Mouse (Mus musculus): ENCODE measurements at regions not wholly inside any gene's neighbourhood (a gene's known extent, or its start where the extent isn't known, plus 50 kb on each side); places are given as distances from the start of the nearest gene placed in this dataset.
"Not testable (repeated sequence)": the region's sequence is repeated elsewhere in the genome, so short reads cannot be mapped to it uniquely, and the experiment has no call there.

DNA sequence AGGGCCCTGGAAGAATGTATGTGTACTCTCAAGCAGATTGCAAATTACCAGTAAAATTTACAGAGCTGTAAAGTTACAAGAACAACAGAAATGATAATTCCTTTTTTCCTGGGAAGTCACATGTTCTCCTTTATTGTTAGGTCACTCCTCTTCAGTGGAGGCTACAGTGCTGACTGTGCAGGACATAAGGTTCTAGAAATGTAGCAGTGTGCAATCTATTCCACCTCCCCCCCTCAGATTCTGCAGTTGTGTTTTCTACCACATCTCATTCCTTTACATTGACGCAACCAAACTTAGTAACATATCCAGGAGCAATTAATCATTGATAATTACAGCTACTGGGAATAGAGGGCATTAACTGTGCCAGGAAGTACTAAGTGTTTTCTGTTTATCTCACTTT is 385.3 kb upstream of the Tnc start:
- no peak for DNase-seq

DNA sequence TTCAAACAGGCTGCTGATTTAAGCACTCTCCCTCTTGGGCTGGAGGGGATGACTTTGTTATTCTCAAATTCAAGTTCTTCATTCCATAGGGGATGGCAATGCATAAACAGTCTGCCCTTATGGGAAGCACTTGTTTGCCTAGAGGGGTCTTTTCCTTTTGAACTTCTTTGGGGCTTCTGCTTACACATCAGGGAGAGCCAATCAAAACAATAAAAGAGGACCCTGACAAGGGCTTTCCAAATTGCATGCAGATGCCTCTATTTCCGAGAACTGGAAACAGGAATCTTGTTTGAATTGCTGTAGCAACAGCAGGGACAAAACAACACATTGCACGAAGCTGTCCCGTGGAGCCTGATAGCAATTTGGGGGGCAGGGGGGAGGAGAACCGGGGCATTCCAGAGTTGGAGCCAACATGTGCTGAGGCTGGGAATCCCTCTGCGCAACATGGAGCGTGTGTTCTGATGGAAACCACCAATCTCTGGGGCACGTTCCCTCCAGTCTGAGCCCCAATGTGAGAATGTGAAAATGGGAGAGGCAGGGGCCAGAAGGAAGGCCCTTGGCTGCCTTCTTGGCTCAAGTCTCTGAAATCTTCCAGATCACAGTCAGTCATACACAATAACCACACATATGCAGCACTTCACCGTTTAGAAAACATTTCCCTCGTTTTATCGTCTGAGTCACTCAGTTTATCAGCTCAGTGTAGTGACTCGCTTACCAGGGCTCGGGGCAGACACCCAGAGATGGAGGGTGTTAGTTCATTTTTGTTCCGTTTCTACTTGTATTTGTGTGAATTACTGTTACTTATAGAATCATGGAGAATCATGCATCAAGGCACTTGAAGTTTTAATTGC is 391.2 kb upstream of the Tnc start:
- no peak for DNase-seq

DNA sequence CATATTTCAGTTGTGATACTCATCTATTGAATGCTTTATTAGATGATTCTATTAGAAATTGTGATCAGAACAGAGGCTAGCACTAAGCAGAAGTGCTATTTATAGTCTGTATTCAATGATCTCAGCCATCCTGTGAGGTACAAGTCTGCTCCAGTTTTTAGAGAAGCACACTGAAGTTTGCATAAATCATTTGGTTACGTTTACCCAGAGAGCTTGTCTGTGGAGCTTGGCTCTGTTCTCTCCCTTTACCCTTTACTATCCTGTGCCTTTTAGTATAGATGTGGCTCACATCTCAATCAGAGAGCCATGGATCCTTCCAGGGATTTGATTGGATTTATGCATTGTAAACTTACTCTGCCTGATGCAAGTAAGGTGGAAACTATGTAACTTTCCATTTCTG is 404.6 kb upstream of the Tnc start:
- no peak for DNase-seq

- DNase-seq: no peak
These were observed 405.1 kb upstream of the Tnc start for GRCm38 (mm10) chr4:64451946-64452345.

GRCm38 (mm10) chr4:64492260-64492962 is 445.6 kb upstream of the Tnc start:
- peak in 1 of 2 experiments; percentile 2 for DNase-seq

DNA sequence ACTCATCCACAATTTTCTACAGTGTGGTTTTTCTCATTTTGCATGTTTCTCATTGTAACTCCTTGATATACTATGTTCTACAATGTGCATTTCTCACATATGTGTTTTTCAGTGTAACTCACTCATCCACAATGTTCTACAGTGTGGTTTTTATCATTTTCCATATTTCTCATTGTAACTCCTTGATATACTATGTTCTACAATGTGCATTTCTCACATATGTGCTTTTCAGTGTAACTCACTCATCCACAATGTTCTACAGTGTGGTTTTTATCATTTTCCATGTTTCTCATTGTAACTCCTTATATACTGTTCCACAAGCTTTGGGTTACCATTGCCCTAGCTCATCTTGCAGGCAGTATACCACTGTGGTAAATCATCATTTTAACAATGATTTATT is 450.9 kb upstream of the Tnc start:
- not testable (repeated sequence) for DNase-seq

- DNase-seq: no peak
These were observed 454.0 kb upstream of the Tnc start for GRCm38 (mm10) chr4:64500635-64501395.

DNA sequence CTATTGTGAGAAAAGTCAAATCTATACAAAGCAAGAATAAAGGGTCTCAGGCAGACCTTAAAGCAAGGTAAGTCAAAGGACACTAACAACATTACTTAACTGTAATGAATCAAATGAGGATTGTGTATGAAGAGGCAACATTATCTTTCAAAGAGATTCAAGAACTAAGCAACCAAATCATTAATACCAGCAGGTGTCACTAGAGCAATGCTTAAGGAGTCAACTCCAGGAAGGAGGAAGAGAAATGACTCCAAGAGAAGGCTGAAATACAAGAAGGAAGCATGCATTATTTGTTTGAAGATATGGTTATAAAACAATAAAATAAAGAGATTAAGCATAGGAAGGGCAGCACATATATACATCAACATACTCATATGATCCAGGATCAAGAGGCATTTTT is 475.1 kb upstream of the Tnc start:
- no peak for DNase-seq

DNA sequence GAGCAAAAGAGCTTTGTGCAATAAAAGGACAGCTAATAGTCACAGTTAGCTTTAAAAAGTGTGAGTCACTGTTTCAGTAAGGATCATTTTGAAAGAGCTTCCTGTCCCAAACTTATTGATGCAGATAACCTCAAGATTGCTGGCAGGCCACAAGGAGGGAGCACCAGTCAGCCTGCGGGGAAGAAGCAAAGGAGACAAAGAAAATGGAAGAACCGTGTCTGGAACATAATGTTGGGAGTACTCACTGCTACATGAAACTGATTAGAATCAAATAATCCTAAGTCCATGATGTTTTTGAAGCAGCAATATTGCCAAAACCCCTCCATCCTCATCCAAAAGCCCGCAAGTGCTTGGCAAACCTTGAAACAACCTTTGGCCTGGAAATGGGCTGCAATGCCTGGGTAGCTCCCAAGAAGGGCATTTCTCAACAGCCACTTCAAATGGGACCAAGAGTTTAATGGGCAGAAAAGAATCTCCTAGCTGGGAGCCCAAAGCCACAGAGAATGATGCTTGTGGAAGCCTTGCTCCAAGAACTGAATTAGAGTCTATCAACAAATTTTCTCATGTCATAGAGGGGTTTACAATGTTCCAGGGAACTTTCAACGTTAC is 481.0 kb upstream of the Tnc start:
- DNase-seq: no peak

- peak; percentile 51 to 53 for DNase-seq
These were observed 483.8 kb upstream of the Tnc start for GRCm38 (mm10) chr4:64530585-64530984.

GRCm38 (mm10) chr4:64533019-64533418 is 486.2 kb upstream of the Tnc start:
- DNase-seq: peak; percentile 48 to 55

GRCm38 (mm10) chr4:64535554-64536253 is 488.9 kb upstream of the Tnc start:
- DNase-seq: no peak

GRCm38 (mm10) chr4:64538009-64538408 is 491.2 kb upstream of the Tnc start:
- DNase-seq: no peak

DNA sequence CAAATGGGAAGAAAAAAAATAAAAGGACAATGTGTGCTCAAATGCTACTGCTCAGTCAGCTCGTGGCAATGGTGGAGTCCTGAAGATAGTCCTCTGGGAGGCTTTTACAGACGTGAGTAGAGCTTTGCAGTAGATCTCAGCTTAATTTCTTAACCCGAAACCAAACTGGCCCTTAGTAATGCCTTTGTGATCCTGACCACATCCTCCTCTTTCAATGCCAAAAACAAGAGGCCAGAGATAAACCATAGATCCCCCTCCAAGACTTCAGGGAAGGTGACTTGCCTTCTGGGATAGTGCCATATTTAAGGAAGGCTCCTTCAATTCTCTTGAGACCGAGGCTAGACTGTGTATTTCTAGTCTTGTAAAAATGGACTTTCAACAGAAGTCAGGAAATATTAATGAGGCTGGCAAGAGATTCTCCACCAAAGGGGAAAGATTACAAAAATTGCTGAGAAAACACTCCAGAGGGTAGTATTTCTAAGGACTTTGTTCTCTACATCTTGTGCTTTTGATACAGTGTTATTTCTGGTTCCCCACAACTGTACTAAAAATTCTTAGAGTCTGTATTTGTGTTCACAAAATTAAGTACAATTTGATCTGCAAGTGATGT is 497.9 kb upstream of the Tnc start:
- DNase-seq: no peak

DNA sequence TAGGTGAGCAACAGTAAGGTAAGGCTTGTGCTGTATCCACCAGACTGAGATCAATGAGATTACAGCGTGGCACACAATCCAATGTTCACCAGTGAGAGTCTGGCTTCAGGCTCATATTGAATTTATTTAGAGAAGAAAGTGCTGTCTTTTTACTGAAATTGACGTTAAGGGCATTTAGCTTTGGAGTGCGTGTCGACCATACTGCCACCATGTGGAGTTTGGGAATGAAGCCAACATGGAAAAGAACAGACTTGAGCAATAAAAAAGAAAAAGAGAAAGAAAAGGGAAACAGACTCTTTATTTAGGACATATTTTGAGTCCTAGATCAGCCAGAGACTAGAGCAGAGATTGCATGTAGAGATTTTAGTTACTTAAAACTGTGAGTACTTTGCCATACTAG is 499.6 kb upstream of the Tnc start:
- peak; percentile 11 to 17 for DNase-seq

DNA sequence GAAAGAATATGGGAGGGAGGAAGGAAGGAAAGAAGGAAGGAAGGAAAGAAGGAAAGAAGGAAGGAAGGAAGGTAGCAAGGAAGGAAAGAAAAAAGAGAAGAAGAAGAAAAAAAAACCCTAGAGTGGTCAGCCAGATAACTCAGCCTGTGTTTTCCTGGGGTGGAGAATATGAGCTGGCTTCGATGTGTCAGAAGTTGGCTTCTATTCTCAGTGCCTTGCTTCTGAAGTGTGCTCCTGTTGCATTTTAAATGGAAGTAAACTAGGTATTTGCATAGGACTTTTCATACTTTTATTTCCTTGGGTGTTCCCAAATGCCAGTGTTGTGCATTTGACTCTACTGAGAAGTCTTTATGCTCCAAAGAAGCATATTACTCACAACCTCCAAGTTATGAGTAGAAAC is 515.7 kb upstream of the Tnc start:
- DNase-seq: no peak

GRCm38 (mm10) chr4:64563996-64564395 is 517.2 kb upstream of the Tnc start:
- no peak for DNase-seq

DNA sequence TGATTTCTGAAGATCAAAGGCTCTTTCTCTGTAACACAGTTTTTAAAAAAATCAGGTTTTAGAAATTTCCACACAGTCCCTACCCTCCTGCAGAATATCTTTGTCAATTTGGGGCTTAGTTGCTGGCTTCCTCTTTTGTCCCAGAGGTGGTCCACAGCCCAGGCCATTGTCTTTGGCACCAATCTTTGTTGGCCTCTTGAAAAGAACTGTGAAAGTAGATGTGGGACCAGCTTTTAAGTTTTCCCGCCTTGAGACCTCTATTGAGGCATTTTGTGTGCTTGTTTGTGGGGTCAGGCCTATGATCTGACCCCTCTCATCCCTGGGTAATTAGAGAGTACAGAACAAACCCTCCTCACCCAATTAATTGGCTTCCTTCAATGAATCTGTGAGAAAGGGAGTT is 523.9 kb upstream of the Tnc start:
- no peak for DNase-seq

DNA sequence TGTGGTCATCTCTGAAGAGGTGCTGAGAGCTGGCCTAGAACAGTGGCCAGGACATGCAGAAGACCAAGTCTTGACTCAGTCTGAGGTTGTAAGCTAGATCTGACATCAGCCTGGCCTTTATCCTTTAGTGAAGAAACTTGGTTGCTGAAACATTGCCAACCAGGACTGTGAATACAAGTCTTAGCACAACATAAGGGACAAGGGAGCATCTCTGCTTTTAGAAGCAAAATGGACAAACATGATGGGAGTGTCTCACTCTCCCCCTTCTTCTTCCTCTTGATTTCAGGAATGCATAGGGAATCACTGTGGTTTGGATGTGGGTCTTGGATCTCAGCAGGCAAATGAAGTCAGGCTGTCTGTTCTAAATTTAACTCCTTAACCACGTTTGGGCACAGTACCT is 529.1 kb upstream of the Tnc start:
- no peak for DNase-seq

GRCm38 (mm10) chr4:64595014-64595599 is 528.9 kb upstream of the Pappa start:
- peak; percentile 3 to 8 for DNase-seq

- DNase-seq: no peak
These were observed 525.5 kb upstream of the Pappa start for GRCm38 (mm10) chr4:64598465-64598864.

DNA sequence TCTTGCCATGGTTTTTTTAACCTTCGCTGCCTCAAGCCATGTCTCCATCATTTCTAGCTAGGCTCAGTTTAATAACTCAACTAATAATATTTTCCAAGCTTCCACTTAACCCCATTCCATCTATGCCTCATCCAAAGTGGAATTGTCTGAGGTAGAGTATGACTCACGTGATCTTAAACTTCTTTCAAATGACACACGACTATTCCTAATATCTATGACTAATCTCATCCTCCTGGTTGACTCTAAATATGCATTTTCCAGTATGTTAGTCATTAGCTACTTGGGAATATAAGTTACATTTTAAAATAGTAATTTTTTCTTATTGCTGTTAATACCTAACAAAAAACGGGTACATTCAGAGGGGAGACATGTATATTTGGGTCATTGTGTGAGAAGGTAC is 524.8 kb upstream of the Pappa start:
- no peak for DNase-seq

Data from cerebellum, adult 18-20 months (tissue).